In the genomic region with DNA sequence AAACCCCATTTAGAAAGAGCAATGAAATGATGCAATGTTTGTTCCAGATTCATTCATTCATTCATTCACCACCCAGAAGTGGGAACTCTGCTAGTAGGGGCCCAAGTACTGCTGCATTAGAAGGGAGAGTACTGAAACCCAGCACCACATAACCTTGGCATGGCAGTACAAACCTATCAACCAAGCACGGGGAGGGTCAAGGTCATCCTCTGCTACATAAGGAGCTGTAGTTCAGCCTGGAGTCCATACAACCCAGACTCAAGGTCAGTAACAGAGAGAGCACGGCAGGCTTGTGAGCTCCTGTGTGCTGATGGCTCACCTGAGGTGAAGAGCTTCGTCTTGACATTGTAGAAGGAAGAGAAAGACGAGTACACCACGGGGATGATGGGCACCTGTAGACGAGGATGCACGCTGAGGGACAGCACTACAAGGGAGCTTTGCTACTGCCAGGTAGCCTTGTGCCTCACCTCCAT, we compare ENCODE assay signal across 17 mouse cellular contexts. TPM values are rescaled to one million over a fixed set of nuclear protein-coding genes. Genes with fewer than 3 reads are reported as not detected.
DNase-seq lines count a peak whose midpoint lies in the region; ATAC-seq and TF ChIP-seq lines count a peak whose summit lies in the region.
"Had no signal": no experiment of that assay in that cellular context is flagged by ENCODE, and none has a peak within 500 bp of the region (broad histone marks: within the 10 kb centered on the region; RNA-seq: fewer than 3 reads in every experiment).

No protein-coding gene starts in this region.

- H3K9ac ChIP-seq in liver, postnatal 0 days (replicated peaks): no peak overlapping the region

- no peak for TF ChIP-seq CTCF in kidney, adult 2 months (conservative IDR thresholded peaks at IDR 0.05; ENCODE audit: insufficient read depth, insufficient read length, low read depth, low read length)
- no peak for TF ChIP-seq CTCF in liver, postnatal 0 days (IDR thresholded peaks at IDR 0.05; ENCODE audit: low read depth)
- TF ChIP-seq CTCF in layer of hippocampus, adult 2 months (conservative IDR thresholded peaks at IDR 0.05): no peak

- no peak overlapping the region for H3K4me2 ChIP-seq in liver, postnatal 0 days (ENCODE audit: low read depth, low read length)

- H3K9me3 ChIP-seq in liver, postnatal 0 days (ENCODE audit: low read length): no peaks in the 10 kb centered on the region
- H3K9me3 ChIP-seq: megakaryocyte, embryonic 14.5 days had no signal

- DNase-seq in kidney, adult 2 months: peak; percentile 42
- no peak for DNase-seq in kidney, postnatal 36 days
- DNase-seq in ES-CJ7 (ENCODE audit: low read depth, low spot score) (peak; percentile 84), ZHBTc4 (ENCODE audit: low read depth, low spot score) (peak; percentile 60)
- DNase-seq in liver, postnatal 0 days: no peak
- no peak for DNase-seq in layer of hippocampus, adult 2 months (ENCODE audit: low spot score in 2 of 2)
- no peak for DNase-seq in cerebellum, postnatal 14 days
- DNase-seq: cerebellum, adult 9-11 months had no signal

- no peak overlapping the region for H3K4me3 ChIP-seq in kidney, adult 2 months (ENCODE audit: insufficient read depth, low read depth, low read length)
- H3K4me3 ChIP-seq in liver, postnatal 0 days (ENCODE audit: low read depth, low read length): no peak overlapping the region
- H3K4me3 ChIP-seq in layer of hippocampus, adult 2 months: no peak overlapping the region
- H3K4me3 ChIP-seq: megakaryocyte, embryonic 14.5 days had no signal

- no peak for TF ChIP-seq POLR2A in kidney, adult 2 months (IDR thresholded peaks at IDR 0.05; ENCODE audit: low read depth, low read length)

- no peak overlapping the region for H3K27ac ChIP-seq in kidney, adult 2 months (ENCODE audit: insufficient read depth, low read depth, low read length)
- peak overlapping the region; percentile 76; the same call in 1 of the 2 replicates for H3K27ac ChIP-seq in liver, postnatal 0 days (ENCODE audit: low read depth)
- no peak overlapping the region for H3K27ac ChIP-seq in layer of hippocampus, adult 2 months

- WGBS in kidney, adult 2 months: 64% methylated on average over 7 of the region's 7 CpGs
- WGBS in liver, postnatal 0 days (ENCODE audit: insufficient replicate concordance): 66% methylated on average over 7 of the region's 7 CpGs

- ATAC-seq in liver, postnatal 0 days: no peak
- ATAC-seq: hindbrain, embryonic 16.5 days; Patski had no signal

- no peak for TF ChIP-seq EP300 in liver, postnatal 0 days (IDR thresholded peaks at IDR 0.05; ENCODE audit: low read depth)

- no peaks in the 10 kb centered on the region; the same call in 1 of the 2 replicates for H3K36me3 ChIP-seq in kidney, adult 2 months (ENCODE audit: control insufficient read depth, insufficient read depth, low read length)
- H3K36me3 ChIP-seq in liver, postnatal 0 days (replicated peaks; ENCODE audit: insufficient read depth, low read length): peaks cover 34% of the 10 kb centered on the region

- no peaks in the 10 kb centered on the region for H3K27me3 ChIP-seq in kidney, adult 2 months (replicated peaks; ENCODE audit: control insufficient read depth, insufficient read depth, low read length)
- H3K27me3 ChIP-seq in liver, postnatal 0 days (ENCODE audit: insufficient read depth, low read length): no peaks in the 10 kb centered on the region
- H3K27me3 ChIP-seq: megakaryocyte, embryonic 14.5 days; Patski had no signal

- peaks cover 18% of the 10 kb centered on the region for H3K4me1 ChIP-seq in kidney, adult 2 months (ENCODE audit: control insufficient read depth, insufficient read depth, low read length)
- peaks cover 39% of the 10 kb centered on the region for H3K4me1 ChIP-seq in liver, postnatal 0 days (ENCODE audit: insufficient read depth)

RNA-seq across cellular contexts. Expression of gene Gm20532, which starts 8.1 kb away (rescaled TPM):
- not detected in 2 replicates for polyA plus RNA-seq in kidney, adult 2 months (2012; rRNA removed)
- polyA plus RNA-seq in liver, postnatal 0 days (2015; fragmentation: Nextera tagmentation; extraction: Ambion mirVana): not detected in 2 replicates
- total RNA-seq in layer of hippocampus, adult 2 months (2021): not detected
- total RNA-seq: adrenal gland, adult 2 months; layer of hippocampus, adult 8-10 months; left cerebral cortex, postnatal 25 days; neutrophil, adult 5-6 weeks had no signal
- polyA plus RNA-seq: adrenal gland, adult 2 months; CD4-positive, CD25-positive, alpha-beta regulatory T cell, adult 4 months; gonadal fat pad, adult 2 months; hindbrain, embryonic 16.5 days; Patski had no signal

RNA-seq across cellular contexts. Expression of gene Agpat2, which starts 9.7 kb away (rescaled TPM):
- polyA plus RNA-seq in kidney, adult 2 months (2012; rRNA removed): 165 and 192 TPM in 2 replicates
- 215 and 221 TPM in 2 replicates for polyA plus RNA-seq in liver, postnatal 0 days (2015; fragmentation: Nextera tagmentation; extraction: Ambion mirVana)
- total RNA-seq in layer of hippocampus, adult 2 months (2021): 1 to 10 TPM; 1.6 to 2.5 TPM

RNA-seq across cellular contexts. Expression of gene Egfl7, which starts 14.7 kb away (rescaled TPM):
- 297 and 304 TPM in 2 replicates for polyA plus RNA-seq in kidney, adult 2 months (2012; rRNA removed)
- 49.6 and 53.0 TPM in 2 replicates for polyA plus RNA-seq in liver, postnatal 0 days (2015; fragmentation: Nextera tagmentation; extraction: Ambion mirVana)
- total RNA-seq in layer of hippocampus, adult 2 months (2021): 10 to 100 TPM; 72.2 to 74.3 TPM
- polyA plus RNA-seq: CD4-positive, CD25-positive, alpha-beta regulatory T cell, adult 4 months had no signal

RNA-seq across cellular contexts. Expression of gene Fam69b, which starts 33.8 kb away (rescaled TPM):
- polyA plus RNA-seq in kidney, adult 2 months (2012; rRNA removed): 12.2 and 14.5 TPM in 2 replicates
- 0.48 and 0.56 TPM in 2 replicates for polyA plus RNA-seq in liver, postnatal 0 days (2015; fragmentation: Nextera tagmentation; extraction: Ambion mirVana)
- total RNA-seq in layer of hippocampus, adult 2 months (2021): 10 to 100 TPM; 70.3 to 72.6 TPM
- total RNA-seq: neutrophil, adult 5-6 weeks had no signal

Comparison
In these comparisons a context has a peak if more than half of its experiments do, and no peak if none do; other contexts are left out.
1. DNase-seq: peak in kidney, adult 2 months (single experiment), ES-CJ7 (single experiment) and ZHBTc4 (single experiment); none in kidney, postnatal 36 days (0 of 2), liver, postnatal 0 days (single experiment), layer of hippocampus, adult 2 months (0 of 2) and cerebellum, postnatal 14 days (0 of 2).